Mouse (Mus musculus): ENCODE measurements at regions not wholly inside any gene's neighbourhood (a gene's known extent, or its start where the extent isn't known, plus 50 kb on each side); places are given as distances from the start of the nearest gene placed in this dataset.

DNA sequence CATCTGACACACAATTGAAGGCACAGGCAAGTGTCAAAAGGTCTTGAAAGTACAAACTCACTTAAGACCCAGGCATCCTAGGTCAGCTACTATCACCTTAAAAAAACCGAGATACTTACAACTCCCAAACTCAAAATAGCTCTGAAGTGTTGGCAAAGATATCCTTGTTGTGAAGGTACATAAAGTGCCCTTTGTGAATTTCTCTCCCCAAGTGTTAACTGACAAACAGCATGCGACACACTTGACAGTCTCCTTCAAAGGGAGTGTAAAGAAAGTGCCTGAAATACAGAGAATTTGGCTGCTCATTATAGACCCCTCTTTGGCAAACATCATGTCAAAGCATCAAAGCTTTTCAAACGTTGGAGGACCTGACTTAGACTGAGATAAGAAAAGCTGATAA, 2634.2 kb downstream of the 9330182O14Rik start:
- 43% methylated on average over 3 of the region's 3 CpGs for WGBS
- no peak for ATAC-seq
- Histone ChIP-seq H3K9ac (ENCODE audit: low read depth, low read length) (no peak overlapping the region), H3K4me2 (ENCODE audit: low read length) (no peak overlapping the region), H3K27me3 (replicated peaks; ENCODE audit: control insufficient read depth, insufficient read depth, low read length) (no peaks in the 10 kb centered on the region), H3K4me3 (ENCODE audit: low read length) (no peak overlapping the region), H3K9me3 (ENCODE audit: control insufficient read depth, low read length) (no peaks in the 10 kb centered on the region), H3K27ac (ENCODE audit: low read depth, low read length) (no peak overlapping the region), H3K4me1 (ENCODE audit: control insufficient read depth, insufficient read depth, low read depth, low read length) (no peaks in the 10 kb centered on the region), H3K36me3 (ENCODE audit: control insufficient read depth, insufficient read depth, low read length) (no peaks in the 10 kb centered on the region)

DNA sequence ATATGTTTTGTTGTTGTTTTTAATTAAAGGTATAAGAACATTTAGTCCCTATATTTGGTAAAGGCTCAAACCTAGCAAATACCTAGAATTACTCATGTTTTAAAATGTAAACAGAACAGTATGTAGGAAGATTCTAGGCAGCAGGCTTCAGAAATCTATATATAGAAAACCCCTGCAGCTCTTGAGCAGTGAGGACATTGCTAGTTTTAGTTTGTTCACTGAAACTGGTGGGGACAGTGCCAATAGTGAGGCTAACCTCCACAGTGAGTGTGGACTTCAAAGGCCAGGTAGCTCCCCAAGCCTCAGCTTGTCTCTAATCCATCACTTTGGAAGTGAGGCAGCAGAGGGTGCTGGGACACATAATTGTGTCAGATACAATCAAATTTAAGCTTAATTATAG, 2645.7 kb downstream of the 9330182O14Rik start:
- no peaks in the 10 kb centered on the region for H3K27me3 ChIP-seq (replicated peaks; ENCODE audit: control insufficient read depth, insufficient read depth, low read length)
- no peaks in the 10 kb centered on the region for H3K4me1 ChIP-seq (ENCODE audit: control insufficient read depth, insufficient read depth, low read depth, low read length)
- no peak overlapping the region for H3K9ac ChIP-seq (ENCODE audit: low read depth, low read length)
- no peaks in the 10 kb centered on the region for H3K36me3 ChIP-seq (ENCODE audit: control insufficient read depth, insufficient read depth, low read length)
- H3K27ac ChIP-seq (ENCODE audit: low read depth, low read length): no peak overlapping the region
- no peak overlapping the region for H3K4me2 ChIP-seq (ENCODE audit: low read length)
- H3K4me3 ChIP-seq (ENCODE audit: low read length): no peak overlapping the region
- ATAC-seq: no peak
- H3K9me3 ChIP-seq (ENCODE audit: control insufficient read depth, low read length): no peaks in the 10 kb centered on the region

DNA sequence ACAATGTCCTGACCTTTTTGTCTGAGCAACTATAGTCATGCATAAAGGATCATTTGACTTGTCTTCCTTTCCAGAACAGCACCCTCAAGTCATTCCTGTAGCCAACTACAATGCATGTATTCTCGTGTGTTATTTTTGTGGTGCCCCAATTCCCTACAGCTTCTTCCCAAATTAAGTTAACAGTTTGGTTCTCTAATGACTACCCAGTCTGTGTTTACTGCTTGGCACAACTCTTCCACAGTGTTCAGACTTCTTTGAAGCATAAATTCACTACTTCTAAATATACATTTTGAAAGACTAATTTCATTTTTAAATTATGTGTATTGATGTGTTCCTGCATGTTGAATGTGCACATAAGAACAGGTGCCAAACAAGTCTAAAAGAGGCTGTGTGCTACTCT, 2667.1 kb downstream of the 9330182O14Rik start:
- no peaks in the 10 kb centered on the region for H3K9me3 ChIP-seq (ENCODE audit: control insufficient read depth, low read length)
- no peak overlapping the region for H3K4me3 ChIP-seq (ENCODE audit: low read length)
- H3K4me2 ChIP-seq (ENCODE audit: low read length): no peak overlapping the region
- H3K4me1 ChIP-seq (ENCODE audit: control insufficient read depth, insufficient read depth, low read depth, low read length): no peaks in the 10 kb centered on the region
- 60% methylated on average over 1 of the region's 1 CpGs for WGBS
- H3K27me3 ChIP-seq (replicated peaks; ENCODE audit: control insufficient read depth, insufficient read depth, low read length): no peaks in the 10 kb centered on the region
- no peak overlapping the region for H3K27ac ChIP-seq (ENCODE audit: low read depth, low read length)
- ATAC-seq: no peak
- H3K9ac ChIP-seq (ENCODE audit: low read depth, low read length): no peak overlapping the region
- no peaks in the 10 kb centered on the region for H3K36me3 ChIP-seq (ENCODE audit: control insufficient read depth, insufficient read depth, low read length)

DNA sequence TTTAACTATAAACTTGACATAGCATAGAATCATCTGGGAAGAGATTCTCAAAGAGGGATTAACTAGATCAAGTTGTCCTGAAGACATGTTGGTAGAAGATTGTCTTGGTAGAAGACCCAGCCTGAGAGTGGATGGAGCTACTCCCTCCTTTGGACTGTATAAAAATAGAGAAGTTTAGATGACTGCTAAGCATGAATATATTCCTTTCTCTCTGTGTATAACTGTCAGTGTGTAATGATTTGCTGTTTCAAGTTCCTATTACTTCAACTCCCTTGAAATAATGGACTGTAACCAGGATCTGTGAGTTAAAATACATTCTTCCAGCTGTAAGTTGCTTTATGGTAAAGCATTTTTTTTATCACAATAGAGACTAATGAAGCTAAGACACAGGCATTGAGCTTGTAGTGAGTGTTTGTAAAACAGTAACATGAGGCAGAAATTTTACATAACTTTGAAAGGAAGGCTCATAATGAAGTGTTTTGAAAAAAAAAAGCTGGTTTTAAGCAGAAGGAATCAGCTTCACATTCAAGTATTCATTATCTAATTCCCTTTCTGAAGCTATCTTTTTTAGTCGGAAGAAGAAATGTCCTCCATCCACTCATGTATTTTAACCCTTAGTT, 2676.8 kb downstream of the 9330182O14Rik start:
- Histone ChIP-seq H3K9me3 (ENCODE audit: control insufficient read depth, low read length) (no peaks in the 10 kb centered on the region), H3K36me3 (ENCODE audit: control insufficient read depth, insufficient read depth, low read length) (no peaks in the 10 kb centered on the region), H3K9ac (ENCODE audit: low read depth, low read length) (no peak overlapping the region), H3K4me1 (ENCODE audit: control insufficient read depth, insufficient read depth, low read depth, low read length) (no peaks in the 10 kb centered on the region), H3K27me3 (replicated peaks; ENCODE audit: control insufficient read depth, insufficient read depth, low read length) (no peaks in the 10 kb centered on the region), H3K4me3 (ENCODE audit: low read length) (no peak overlapping the region), H3K4me2 (ENCODE audit: low read length) (no peak overlapping the region), H3K27ac (ENCODE audit: low read depth, low read length) (no peak overlapping the region)
- WGBS: 96% methylated on average over 1 of the region's 1 CpGs
- no peak for ATAC-seq

DNA sequence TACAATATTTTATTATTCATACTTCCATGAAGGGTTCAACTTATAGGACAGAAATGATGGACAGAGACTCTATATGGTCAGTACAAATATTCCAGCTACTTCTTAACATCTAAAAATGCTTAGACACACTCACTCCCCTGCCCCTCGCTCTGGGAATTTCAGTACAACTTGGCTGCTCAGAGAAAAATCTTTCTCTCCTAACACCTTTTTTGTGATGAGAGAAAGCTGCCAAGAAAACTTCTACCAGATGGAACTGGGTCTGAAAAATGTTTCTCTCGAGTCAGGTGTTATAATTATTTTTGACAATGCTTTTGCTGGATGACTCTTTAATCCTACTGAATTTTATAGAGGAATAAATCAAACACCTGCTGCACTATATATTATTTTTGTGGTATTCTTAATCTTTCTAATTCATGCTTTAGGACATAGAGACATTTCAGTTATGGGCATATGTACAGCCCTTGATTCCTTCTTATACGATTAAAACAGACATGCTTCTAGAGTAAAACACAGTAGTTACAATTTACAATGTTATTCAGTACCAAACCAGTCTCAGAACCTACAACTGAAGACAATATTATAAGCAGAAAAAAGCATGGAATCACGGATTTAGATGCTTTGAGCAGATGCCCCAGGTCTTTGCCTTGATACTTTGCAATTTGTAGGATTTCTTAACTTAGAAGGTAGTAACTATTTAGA, 2681.0 kb downstream of the 9330182O14Rik start:
- WGBS: 76% methylated on average over 4 of the region's 4 CpGs
- H3K4me3 ChIP-seq (ENCODE audit: low read length): no peak overlapping the region
- H3K27ac ChIP-seq (ENCODE audit: low read depth, low read length): no peak overlapping the region
- H3K9me3 ChIP-seq (ENCODE audit: control insufficient read depth, low read length): no peaks in the 10 kb centered on the region
- no peak overlapping the region for H3K9ac ChIP-seq (ENCODE audit: low read depth, low read length)
- no peak for ATAC-seq
- H3K4me2 ChIP-seq (ENCODE audit: low read length): no peak overlapping the region
- no peaks in the 10 kb centered on the region for H3K36me3 ChIP-seq (ENCODE audit: control insufficient read depth, insufficient read depth, low read length)
- no peaks in the 10 kb centered on the region for H3K4me1 ChIP-seq (ENCODE audit: control insufficient read depth, insufficient read depth, low read depth, low read length)
- no peaks in the 10 kb centered on the region for H3K27me3 ChIP-seq (replicated peaks; ENCODE audit: control insufficient read depth, insufficient read depth, low read length)

DNA sequence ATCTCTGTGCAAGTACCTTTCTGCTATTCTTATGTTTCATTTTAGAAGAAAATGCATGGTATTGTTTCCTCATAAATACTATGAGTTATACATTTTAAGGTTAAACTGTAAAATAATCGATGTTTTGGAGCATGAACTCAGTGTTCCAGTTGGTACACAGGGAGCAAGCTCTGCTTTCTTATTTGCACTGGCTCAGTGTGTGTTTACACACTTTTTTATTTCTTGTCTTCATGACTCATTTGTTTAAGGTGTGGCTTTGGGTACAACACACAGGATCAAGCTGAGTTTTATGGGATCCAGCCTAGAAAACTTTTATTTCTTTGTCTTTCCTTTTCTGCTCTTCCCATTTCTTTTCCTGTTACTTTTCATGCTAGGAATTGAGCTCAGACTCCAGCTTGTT, 2704.7 kb downstream of the 9330182O14Rik start:
- no peak overlapping the region for H3K4me2 ChIP-seq (ENCODE audit: low read length)
- no peak overlapping the region for H3K27ac ChIP-seq (ENCODE audit: low read depth, low read length)
- H3K9ac ChIP-seq (ENCODE audit: low read depth, low read length): no peak overlapping the region
- WGBS: 85% methylated on average over 1 of the region's 1 CpGs
- H3K4me3 ChIP-seq (ENCODE audit: low read length): no peak overlapping the region
- H3K4me1 ChIP-seq (ENCODE audit: control insufficient read depth, insufficient read depth, low read depth, low read length): no peaks in the 10 kb centered on the region
- no peaks in the 10 kb centered on the region for H3K27me3 ChIP-seq (replicated peaks; ENCODE audit: control insufficient read depth, insufficient read depth, low read length)
- H3K9me3 ChIP-seq (ENCODE audit: control insufficient read depth, low read length): no peaks in the 10 kb centered on the region
- no peaks in the 10 kb centered on the region for H3K36me3 ChIP-seq (ENCODE audit: control insufficient read depth, insufficient read depth, low read length)
- ATAC-seq: no peak

DNA sequence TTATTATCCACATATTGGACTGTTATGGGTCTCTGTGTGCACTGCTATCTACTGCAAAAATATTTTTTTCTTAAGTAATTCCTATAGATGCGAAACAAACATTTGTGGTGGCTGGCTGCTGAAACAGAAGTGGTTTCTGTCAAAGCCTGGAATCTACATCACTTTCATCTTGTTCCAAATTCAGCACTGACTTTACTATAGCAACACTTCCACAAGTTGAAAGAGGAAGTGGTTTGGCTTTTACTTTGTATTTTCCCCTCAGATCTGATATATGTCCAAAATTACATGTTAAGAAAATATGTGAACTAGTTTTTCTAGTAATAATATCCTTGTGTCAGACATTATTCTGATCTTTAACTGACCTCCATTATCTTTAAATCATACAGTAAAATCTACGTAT, 2715.8 kb downstream of the 9330182O14Rik start:
- no peaks in the 10 kb centered on the region for H3K36me3 ChIP-seq (ENCODE audit: control insufficient read depth, insufficient read depth, low read length)
- ATAC-seq: no peak
- H3K4me3 ChIP-seq (ENCODE audit: low read length): no peak overlapping the region
- H3K4me2 ChIP-seq (ENCODE audit: low read length): no peak overlapping the region
- H3K27me3 ChIP-seq (replicated peaks; ENCODE audit: control insufficient read depth, insufficient read depth, low read length): no peaks in the 10 kb centered on the region
- no peaks in the 10 kb centered on the region for H3K9me3 ChIP-seq (ENCODE audit: control insufficient read depth, low read length)
- no peak overlapping the region for H3K27ac ChIP-seq (ENCODE audit: low read depth, low read length)
- WGBS: 90% methylated on average over 2 of the region's 2 CpGs
- no peaks in the 10 kb centered on the region for H3K4me1 ChIP-seq (ENCODE audit: control insufficient read depth, insufficient read depth, low read depth, low read length)
- no peak overlapping the region for H3K9ac ChIP-seq (ENCODE audit: low read depth, low read length)

DNA sequence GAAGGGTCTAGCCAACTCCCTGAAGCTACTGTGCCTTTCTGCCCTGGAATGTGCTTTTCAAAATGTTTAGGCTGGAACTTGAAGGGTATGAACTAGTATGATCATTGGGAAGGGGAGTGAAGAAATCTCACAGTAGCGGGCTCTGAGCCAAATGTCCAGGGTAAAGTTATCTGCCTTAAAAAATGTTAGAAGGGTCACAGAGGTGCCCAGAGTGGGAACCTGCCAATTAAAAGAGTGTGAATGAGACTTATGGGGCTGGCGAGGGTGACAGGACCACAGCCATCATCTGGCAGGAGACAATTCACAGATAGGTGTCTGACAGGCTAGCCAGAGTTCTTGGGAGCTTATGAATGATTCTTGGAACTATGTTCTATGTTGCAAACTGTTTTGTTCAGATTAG, 2738.3 kb downstream of the 9330182O14Rik start:
- H3K27me3 ChIP-seq (replicated peaks; ENCODE audit: control insufficient read depth, insufficient read depth, low read length): no peaks in the 10 kb centered on the region
- WGBS: 88% methylated on average over 2 of the region's 2 CpGs
- no peaks in the 10 kb centered on the region for H3K9me3 ChIP-seq (ENCODE audit: control insufficient read depth, low read length)
- no peak overlapping the region for H3K27ac ChIP-seq (ENCODE audit: low read depth, low read length)
- no peak overlapping the region for H3K9ac ChIP-seq (ENCODE audit: low read depth, low read length)
- H3K4me3 ChIP-seq (ENCODE audit: low read length): no peak overlapping the region
- no peaks in the 10 kb centered on the region for H3K4me1 ChIP-seq (ENCODE audit: control insufficient read depth, insufficient read depth, low read depth, low read length)
- H3K4me2 ChIP-seq (ENCODE audit: low read length): no peak overlapping the region
- H3K36me3 ChIP-seq (ENCODE audit: control insufficient read depth, insufficient read depth, low read length): no peaks in the 10 kb centered on the region
- no peak for ATAC-seq

DNA sequence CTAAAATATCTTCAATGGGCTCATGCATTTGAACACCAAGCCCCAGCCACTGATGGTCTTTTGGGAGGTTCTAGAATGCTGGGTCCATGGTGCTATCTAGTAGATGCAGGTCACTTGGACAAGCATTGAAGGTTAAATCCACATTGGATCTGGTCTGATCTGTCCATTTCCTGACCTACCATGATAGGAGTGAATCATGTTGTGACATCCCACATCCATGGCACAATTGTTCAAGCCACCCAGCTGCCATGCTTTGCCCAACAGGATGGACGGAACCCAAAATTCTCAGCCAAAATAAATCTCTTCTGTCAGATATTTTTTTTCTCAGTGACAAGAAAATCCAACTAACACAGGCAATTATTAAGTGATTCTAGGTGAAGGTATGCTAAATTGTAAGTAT, 2760.4 kb downstream of the 9330182O14Rik start:
- no peak for ATAC-seq
- Histone ChIP-seq H3K4me1 (ENCODE audit: control insufficient read depth, insufficient read depth, low read depth, low read length) (no peaks in the 10 kb centered on the region), H3K9me3 (ENCODE audit: control insufficient read depth, low read length) (no peaks in the 10 kb centered on the region), H3K4me2 (ENCODE audit: low read length) (no peak overlapping the region), H3K36me3 (ENCODE audit: control insufficient read depth, insufficient read depth, low read length) (no peaks in the 10 kb centered on the region), H3K4me3 (ENCODE audit: low read length) (no peak overlapping the region), H3K9ac (ENCODE audit: low read depth, low read length) (no peak overlapping the region), H3K27me3 (replicated peaks; ENCODE audit: control insufficient read depth, insufficient read depth, low read length) (no peaks in the 10 kb centered on the region), H3K27ac (ENCODE audit: low read depth, low read length) (no peak overlapping the region)
- WGBS: 96% methylated on average over 1 of the region's 1 CpGs
